Mouse (Mus musculus): ENCODE data around the gene Fut7.

The Fut7 gene

DNA sequence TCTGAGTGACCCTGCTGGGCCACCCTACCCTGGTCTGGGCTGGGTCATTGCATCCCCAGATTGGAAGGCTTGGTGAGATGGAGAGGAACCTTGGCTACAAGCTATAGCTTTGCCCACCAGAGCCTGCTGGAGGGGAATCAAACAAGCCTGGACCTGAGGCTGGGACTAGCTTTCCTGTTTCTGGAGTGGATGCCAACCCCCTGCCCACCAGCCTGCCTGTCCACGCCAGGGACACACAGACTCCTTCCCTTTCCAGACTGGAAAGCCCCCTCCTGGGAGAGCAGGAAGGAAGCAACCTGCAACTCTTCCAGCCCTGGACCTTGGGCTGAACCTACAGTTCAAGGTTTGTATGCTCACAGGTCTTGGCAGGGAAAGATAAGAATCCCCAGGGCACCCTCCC lies 559 bp downstream of the Fut7 start:
- DNase-seq (ENCODE audit: extremely low read depth, low read depth) = no peak

DNA sequence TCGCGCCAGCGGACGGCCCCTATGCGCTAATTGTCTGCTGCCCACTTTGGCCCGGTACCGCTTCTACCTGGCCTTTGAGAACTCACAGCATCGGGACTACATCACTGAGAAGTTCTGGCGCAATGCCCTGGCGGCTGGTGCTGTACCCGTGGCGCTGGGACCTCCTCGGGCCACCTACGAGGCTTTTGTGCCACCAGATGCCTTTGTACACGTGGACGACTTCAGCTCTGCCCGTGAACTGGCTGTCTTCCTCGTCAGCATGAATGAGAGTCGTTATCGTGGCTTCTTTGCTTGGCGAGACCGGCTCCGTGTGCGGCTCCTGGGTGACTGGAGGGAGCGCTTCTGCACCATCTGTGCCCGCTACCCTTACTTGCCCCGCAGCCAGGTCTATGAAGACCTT lies 2.4 kb downstream of the Fut7 start:
- DNase-seq (ENCODE audit: extremely low read depth, low read depth) = no peak

DNA sequence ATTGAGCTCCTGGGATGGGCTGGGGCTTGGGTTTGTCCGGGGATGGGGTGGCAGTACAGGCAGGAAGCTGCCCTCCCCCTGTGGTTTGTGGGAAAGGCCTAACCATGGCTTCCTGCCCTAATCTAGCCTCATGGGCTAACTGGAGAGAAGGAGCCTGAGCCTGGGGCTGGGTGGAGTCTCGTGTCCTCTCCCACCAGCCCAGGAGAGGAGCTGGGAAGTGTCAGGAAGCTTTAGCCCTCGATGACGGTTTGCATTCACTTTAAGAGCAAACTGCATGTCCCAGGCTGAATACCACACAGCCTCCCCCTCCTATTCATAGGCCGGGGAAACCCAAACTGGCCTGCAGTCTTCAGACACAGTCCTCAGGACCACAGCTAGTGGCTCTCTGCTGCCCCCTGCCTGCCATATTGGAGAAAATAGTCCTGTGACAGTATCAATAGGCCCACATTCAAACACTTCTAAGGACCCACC lies 3.7 kb downstream of the Fut7 start:
- DNase-seq (ENCODE audit: extremely low read depth, low read depth) = peak; percentile 64

DNA sequence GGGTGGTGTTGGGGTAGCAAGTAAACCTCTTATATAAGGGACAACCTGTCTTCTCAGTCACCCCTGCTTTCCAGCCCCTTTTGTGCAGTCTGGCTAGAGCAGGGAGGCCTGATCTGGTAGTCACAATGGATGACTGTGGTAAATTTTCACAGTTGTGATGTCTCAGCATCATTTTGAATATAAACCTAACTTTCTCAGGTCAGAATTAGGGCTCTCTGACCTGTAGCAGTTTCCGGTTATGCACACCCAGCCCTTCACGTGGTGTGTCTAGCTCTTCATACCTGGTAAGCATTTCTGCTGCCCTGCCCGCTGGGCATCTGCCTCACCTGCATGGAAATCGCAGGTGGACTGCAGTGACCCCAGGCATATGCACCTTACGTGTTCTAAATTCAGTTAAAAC lies 4.2 kb downstream of the Fut7 start:
- DNase-seq (ENCODE audit: extremely low read depth, low read depth) = no peak

DNA sequence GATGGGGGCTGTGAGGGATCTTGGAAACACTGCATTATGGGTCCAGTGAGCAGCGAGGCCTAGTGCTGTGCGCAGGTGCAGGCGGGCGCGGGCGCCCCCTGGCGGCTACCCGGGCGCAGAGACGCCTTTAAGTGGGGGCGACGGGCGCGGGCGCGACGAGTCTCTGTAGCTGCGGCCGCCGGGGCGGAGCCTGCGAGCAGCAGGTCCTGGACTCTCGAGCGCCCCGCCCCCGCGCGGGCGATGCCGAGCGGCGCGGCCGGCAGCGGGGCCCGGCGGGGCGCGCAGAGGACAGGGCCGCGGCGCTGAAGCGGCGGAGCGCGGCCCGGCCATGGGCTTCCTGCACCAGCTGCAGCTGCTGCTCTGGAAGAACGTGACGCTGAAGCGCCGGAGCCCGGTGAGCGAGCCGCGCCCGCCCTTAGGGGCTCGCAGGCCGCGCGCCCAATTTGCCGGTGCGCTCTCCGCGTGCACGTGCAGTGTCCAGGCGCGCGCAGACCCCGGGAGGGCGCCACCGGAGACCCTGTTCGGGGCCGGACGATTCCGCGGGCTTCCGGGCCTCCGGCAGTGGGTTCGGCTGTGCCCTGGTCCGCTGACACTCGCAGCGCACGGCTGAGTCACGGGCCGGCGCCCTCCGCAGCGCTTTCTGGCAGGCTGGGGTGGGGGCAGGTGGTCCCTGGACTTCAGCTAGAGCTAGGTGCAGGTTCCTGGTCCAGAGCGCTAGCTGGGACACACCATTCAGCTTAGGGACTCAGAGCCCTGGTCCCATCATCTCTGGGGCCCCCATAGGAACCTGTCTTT lies 5.6 kb downstream of the Fut7 start, which contains the start of gene Abca2:
Gene Abca2, plus strand, starts transcription at position 262 of the 795 bp plus-strand sequence.
- DNase-seq (ENCODE audit: extremely low read depth, low read depth) = peak; percentile 74

DNA sequence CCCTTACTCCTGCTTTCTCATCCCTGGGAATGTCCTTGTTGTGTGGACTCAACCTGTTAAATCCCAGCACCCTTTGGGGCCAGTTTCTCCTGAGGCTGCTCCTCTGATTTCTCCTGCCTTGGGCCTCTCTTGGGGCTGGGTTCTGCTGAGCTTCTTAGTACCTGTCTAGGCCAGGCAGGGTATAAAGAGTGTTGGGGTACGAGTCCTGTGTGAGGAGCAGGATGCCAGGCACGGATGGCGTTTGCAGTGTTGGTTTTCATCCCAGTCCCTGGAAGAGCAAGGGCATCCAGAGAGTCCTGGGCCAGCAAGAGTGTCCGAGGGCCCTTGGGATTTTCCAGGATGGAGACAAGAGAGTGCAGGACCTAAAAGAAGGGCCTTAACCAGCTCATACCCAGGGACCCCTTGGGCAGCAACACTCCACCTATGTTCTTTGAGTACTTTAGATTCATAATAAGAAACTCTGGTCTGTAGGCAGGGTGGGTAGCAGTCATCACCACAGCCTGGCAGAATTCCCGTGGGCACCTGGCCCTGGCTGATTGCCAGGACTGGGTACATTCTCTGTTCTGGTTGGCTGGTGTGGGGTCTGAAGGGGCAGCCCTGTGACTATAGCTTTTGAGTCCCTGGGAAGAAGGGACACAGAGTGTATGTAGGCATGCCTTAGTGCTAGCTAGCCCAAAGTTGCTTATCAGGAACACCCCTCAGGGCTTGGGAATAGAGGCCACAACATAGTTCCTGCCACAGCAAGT lies 6.5 kb downstream of the Fut7 start:
- DNase-seq (ENCODE audit: extremely low read depth, low read depth) = no peak

DNA sequence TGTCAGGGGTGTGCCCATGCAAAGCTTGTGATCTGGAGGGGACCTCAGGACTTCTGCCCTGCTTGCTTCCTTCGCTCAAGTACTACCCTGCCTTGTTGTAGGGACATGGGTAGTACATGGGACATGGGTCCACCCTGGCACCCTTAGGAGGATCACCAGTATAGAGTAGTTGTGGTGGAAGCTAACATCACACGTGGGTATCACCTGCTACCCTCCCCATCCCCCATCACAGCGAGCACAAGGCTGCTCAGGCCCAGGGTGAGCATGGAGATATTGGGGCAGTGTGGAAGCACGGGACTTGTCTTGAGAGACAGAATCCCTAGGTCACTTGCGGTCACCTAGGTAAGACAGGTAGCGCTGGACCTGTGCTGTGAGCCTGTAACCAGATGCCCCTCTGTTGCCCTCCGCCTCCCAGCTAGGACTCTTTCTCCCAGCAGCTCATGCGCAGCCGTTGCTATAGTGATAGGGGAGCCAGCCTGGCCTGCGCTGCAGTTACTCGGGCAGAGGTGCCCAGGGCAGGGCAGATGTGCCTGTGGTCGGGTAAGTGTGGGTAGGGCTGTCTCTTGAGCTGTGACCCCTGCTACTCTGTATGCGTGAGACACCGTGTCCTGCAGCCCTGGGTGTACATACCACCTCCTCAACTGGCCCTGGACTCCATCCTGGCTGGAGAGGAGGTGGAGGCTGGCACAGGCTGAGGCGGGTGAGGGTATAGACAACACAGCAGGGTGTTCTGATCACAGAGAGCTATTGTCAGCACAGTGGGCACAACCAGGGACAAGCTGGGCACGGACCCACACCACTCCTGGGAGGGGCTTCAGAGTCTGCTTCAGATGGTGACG lies 7.5 kb downstream of the Fut7 start:
- DNase-seq (ENCODE audit: extremely low read depth, low read depth) = no peak

DNA sequence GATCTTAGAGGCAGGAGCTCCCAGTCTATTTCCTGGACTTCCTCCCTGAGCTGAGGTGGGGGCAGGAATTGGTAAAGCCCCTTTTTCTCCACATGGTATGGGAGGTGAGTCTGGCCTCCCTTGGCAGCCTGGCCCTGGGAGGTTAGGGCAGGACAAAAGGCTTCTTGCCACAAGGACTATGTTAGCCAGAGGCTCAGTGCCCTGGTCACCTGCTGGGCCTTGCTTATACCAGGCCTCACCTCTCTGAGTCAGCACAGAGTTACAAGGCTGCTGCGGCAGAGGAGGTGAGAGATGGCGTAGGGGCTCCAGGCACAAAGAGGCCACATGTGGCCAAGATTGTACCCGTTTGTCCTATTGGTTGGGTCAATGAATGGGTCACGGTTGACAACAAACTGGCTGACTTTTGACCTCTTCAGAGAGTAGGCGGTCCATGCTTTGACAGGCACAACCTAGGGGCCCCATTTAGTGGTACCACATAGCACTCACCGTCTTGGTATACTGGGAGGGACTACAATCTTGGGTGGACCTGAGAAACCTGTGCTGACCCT lies 8.3 kb downstream of the Fut7 start:
- no peak for DNase-seq (ENCODE audit: extremely low read depth, low read depth)

DNA sequence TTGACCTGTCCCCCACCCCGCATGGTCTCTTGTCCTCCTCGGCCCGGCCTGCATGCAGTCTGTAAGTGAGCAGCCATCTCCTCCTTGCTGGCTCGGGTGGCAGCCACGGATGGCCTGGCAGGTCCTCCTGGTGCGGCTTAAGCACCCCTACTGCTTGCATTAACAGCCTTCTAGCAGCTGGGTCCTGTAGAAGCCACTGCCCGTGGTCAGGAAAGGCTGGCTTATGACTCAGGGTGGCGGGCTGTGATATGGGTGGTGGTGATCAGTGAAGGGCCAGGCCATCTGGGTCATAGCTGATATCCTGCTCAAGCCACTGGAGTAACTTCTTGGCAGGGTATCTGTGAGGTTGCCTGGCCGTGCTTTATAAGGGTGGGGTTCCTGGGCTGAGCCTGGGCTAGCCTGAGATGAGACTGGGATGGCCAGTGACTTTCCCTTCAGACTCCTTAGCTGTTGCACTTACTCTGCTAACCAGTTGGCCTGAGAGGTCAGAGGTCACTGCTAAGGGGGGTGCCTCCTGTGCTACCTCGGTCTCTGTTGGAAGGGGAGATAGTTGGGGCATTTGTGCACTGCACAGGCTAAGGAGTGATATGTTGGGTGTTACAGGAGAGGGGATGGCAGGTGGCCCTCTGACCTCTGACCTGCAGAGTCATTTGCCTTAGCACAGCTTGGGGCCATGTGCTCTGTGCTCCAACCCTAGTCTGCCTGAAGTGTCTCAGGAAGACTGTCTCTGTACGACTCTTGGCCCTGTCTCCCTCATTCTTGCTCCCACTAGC lies 9.4 kb downstream of the Fut7 start:
- no peak for DNase-seq (ENCODE audit: extremely low read depth, low read depth)

DNA sequence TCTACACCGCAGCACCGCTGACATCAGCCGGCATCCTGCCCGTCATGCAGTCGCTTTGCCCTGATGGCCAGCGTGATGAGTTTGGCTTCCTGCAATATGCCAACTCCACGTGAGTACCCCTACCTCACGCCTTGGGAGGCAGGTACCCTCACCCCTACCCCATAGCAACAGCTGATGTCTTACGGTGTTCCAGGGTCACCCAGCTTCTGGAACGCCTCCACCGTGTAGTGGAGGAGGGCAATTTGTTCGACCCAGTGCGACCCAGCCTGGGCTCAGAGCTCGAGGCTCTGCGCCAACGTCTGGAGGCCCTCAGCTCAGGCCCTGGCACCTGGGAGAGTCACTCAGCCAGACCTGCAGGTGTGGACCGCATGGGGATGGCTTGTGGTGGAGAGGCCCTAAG lies 10.0 kb downstream of the Fut7 start:
- no peak for DNase-seq (ENCODE audit: extremely low read depth, low read depth)

DNA sequence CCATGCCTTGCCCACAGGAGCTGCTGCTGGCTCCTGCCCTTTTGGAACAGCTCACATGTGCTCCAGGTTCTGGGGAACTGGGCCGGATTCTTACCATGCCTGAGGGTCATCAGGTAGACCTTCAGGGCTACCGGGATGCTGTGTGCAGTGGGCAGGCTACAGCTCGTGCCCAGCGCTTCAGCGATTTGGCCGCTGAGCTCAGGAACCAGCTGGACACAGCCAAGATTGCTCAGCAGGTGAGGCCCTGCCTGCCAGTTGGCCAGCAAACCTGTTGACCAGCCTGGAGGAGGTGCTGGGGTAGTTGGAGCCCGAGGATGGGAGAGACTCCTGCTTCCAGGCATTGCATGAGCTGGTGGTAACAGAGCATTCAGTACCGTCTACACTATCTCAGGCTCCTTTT lies 11.2 kb downstream of the Fut7 start:
- no peak for DNase-seq (ENCODE audit: extremely low read depth, low read depth)

DNA sequence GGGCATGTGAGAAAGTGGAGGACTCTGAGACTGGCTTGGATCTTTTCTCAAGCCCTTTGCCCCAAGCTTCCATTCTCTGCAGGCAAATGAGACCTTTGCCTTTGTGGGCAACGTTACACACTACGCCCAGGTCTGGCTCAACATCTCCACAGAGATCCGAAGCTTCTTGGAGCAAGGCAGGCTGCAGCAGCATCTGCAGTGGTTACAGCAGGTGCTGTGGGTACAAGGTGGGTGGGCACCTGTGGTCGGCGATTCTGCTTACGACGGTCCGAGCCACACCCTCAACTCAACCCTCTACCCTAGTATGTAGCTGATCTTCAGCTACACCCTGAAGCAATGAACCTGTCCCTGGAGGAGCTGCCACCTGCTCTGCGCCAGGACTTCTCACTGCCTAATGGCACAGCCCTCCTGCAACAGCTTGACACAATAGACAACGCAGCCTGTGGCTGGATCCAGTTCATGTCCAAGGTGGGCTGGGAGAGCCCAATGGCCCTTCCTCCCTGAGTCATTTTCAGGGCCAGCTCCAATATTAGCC lies 13.3 kb downstream of the Fut7 start:
- DNase-seq (ENCODE audit: extremely low read depth, low read depth) = no peak

DNA sequence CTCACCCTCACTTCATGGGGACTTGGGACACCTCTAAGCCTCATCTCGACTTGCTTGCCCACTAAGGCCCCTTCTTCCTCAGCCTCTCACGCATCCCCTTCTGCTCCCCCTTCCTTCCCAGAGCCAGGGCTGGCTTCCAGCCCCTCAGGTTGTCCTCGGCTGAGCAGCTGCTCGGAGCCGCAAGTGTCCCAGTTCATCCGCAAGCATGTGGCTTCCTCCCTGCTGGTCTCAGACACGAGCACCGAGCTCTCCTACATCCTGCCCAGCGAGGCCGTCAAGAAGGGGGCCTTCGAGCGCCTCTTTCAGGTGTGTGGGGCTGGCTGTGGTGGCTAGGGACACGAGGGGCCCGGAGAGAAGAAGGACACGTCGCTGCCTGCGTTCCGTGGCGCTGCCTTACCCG lies 18.0 kb downstream of the Fut7 start:
- no peak for DNase-seq (ENCODE audit: extremely low read depth, low read depth)

DNA sequence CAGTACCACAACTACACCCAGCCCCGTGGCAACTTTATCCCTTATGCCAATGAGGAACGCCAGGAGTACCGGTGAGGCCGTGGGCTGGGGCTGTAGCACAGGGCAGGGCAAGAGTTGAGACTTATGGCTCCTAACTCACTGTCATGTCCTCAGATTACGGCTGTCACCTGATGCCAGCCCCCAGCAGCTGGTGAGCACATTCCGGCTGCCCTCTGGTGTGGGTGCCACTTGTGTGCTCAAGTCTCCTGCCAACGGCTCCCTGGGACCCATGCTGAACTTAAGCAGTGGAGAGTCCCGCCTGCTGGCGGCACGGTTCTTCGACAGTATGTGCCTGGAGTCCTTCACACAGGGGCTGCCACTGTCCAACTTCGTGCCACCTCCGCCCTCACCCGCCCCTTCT lies 19.6 kb downstream of the Fut7 start:
- DNase-seq (ENCODE audit: extremely low read depth, low read depth) = no peak

DNA sequence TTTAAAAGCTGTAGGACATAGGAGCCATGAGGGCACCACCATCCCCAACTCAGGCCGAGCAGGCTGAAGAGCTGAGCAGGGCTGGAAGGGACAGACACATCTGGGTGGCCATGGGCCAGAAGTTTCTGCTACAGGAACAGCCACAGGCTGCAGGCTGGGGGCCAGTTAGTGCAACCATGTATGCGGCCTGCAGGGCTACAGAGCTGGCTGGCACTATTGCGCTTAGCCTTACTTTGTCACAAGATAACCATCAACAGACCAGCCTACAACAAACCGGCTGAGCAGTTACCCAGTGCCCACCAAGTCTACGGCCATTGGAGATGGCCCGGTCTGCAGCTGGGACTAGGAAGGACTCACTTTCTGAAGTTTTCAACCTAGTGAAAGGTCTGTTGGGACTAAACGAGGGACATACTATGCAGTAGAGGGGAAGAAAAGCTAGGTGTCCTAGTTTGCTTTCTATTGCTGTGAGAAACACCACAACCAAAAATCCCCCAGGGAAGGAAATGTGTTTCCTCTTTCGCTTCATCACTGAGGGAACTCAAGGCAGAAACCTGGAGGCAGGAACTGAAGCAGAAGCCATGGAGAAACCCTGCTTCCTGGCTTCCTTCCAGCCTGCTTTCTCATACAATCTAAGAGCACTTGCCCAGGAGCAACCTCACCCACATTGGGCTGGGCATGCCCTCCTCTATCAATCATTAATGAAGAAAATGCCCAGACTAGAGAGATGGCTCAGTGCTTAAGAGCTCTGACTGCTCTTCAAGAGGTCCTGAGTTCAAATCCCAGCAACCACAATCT lies 28.0 kb downstream of the Fut7 start:
- DNase-seq (ENCODE audit: extremely low read depth, low read depth) = no peak

DNA sequence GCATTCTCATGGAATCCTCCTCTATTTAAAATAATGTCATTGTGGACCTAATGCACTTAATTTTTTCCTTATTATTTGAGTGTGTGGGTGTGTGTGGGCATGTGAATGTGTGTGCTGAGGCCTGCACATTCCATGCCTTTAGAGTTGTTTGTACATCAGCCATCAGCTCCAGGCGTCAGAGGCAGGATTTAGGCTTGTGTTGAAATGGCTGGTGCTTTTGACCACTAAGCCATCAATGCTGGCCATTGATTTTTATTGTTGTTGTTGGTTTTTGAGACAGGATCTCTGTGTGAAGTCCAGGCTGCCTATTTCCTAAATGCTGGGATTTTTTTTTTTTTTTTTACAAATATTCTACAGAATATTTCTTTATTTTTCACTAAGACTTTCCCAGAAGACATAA lies 29.9 kb downstream of the Fut7 start:
- no peak for DNase-seq (ENCODE audit: extremely low read depth, low read depth)

DNA sequence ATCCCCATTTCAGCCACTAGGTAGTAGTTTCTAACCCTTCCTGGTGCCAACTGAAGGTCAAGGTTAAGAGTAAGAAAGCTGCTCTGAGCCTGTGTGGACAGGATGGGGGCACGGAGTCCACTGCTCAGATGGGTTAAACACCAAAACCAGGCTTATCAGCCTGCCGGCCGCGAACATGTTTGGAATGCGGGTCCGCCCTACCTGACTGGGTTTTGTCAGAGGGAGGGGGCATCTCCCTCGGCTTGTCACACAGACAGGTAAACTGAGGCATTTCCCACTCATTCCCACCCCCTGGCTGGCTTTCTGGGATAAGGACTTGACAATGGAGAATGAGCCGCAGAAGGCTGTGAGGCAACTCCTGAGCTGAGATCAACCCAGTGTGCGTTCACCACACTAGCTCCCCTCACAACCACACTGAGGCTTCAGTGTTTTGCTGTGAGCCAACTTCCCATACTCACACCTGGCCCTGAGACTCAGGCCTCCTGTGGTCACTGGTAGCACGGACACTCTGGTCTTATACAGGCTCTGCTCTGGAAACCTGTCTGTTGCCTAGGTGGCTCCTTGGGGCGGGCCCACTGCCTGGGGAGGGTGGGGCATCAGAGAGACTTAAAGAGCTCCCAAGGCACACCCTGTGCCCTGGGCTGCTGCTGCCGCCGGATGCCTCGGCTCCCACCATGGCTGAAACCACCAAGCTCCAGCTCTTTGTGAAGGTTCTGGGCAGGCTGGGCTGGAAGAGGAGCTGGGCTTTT lies 33.3 kb downstream of the Fut7 start, which contains the start of gene Clic3:
Gene Clic3, plus strand, starts transcription at position 634 of the 749 bp plus-strand sequence.
- no peak for DNase-seq (ENCODE audit: extremely low read depth, low read depth)

DNA sequence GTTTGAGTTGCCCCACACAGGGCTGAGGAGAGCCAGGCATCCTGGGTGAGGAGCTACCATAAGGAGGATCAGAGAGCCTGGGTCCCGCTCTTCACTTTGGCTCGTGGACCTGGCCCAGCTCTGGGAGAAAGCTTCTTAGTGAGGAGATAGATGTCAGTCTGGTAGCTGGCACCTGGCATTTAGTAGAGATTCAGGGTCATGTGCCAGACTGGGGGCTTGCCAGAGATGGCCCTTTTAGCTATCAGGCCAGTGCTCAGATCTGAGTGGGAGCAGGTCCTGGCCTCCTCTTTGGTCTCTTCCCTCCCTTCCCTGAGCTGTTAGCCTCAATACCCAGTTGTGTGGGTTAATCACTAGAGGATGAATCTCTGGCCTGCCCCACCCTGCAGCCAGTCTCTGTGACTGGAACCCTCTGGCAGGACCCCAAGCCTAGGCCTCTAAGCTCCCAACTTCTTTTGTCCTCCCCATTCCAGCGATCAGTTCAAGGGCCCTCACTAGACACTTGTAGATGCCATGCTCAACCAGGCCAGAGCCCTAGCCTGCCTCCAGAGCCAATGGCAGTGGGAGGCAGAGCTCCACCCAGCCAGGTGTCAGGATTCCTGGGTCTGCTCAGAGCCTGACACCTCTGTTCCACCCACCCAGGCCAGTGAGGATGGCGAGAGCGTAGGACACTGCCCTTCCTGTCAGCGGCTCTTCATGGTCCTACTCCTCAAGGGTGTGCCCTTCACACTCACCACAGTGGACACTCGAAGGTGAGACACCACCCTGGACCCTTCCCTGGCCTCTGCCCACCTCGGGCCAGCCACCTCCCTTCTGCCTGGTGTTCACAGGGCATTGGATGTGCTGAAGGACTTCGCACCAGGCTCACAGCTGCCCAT lies 34.2 kb downstream of the Fut7 start:
- DNase-seq (ENCODE audit: extremely low read depth, low read depth) = no peak

Data from MEL-GATA-1-ER (cell line).